Mouse (Mus musculus): ENCODE measurements at regions not wholly inside any gene's neighbourhood (a gene's known extent, or its start where the extent isn't known, plus 50 kb on each side); places are given as distances from the start of the nearest gene placed in this dataset.

- TF ChIP-seq CTCF (IDR thresholded peaks at IDR 0.05; ENCODE audit: low read depth) (no peak), EP300 (IDR thresholded peaks at IDR 0.05; ENCODE audit: low read depth) (no peak)
Measured at GRCm38 (mm10) chr16:62356349-62356748, 430.3 kb downstream of the Nsun3 start.

Measured in liver, postnatal 0 days (tissue).